Mouse (Mus musculus) brain, embryonic 14.5 days (tissue): ENCODE measurements around the gene Zic4.

ENCODE experiments used
- CTCF ChIP-seq: fragments of 200-500 bp; IDR thresholded peaks from 2 replicates; pipeline ENCODE4 v1.5.1; 2012; ENCODE audit warnings: inconsistent platforms, mild to moderate bottlenecking, moderate library complexity, borderline replicate concordance; ENCODE audit not compliant: insufficient read depth, insufficient read length; ENCODE audit errors: extremely low read depth
- POLR2A ChIP-seq: fragments of 200-500 bp; IDR thresholded peaks from 2 replicates; pipeline ENCODE4 v1.6.1; 2012; ENCODE audit warnings: mild to moderate bottlenecking, inconsistent platforms, borderline replicate concordance; ENCODE audit not compliant: poor library complexity, insufficient read depth, insufficient read length, severe bottlenecking; ENCODE audit errors: extremely low read depth

GRCm38 (mm10) chr9:91395066-91395772 is 33.0 kb downstream of the Zic4 start:
- TF ChIP-seq POLR2A (no peak), CTCF (no peak)
